Mouse (Mus musculus) MEL (cell line): ENCODE data around the gene Prox1. TPM values are rescaled to one million over a fixed set of nuclear protein-coding genes. Genes with fewer than 3 reads are reported as not detected.

ENCODE experiments used
- DNase-seq: peaks from one replicate; pipeline ENCODE4 v3.0.0; 2011; ENCODE audit warnings: low read depth, low spot score
- H3K27ac ChIP-seq: 2 replicates; pipeline ENCODE4 v1.5.1; 2012; ENCODE audit warnings: low read depth, mild to moderate bottlenecking, control low read depth, low read length, moderate library complexity; ENCODE audit not compliant: control insufficient read depth
- H3K27me3 ChIP-seq, 2 experiments: fragments of 150-350 bp in 1 of 2; sonication (generic) in 1 of 2; 2 replicates each; pipeline ENCODE4 v1.6.1; 2012; ENCODE audit warnings: low read length in 2 of 2, mild to moderate bottlenecking in 2 of 2, improper control_type of control experiment in 1 of 2, moderate library complexity in 1 of 2; ENCODE audit not compliant: insufficient read depth in 2 of 2, control insufficient read depth in 1 of 2
- H3K36me3 ChIP-seq, 2 experiments: 2 replicates each; pipeline ENCODE4 v1.6.1; 2012 to 2014; ENCODE audit warnings: low read length in 2 of 2, improper control_type of control experiment in 1 of 2, inconsistent platforms in 1 of 2, mild to moderate bottlenecking in 1 of 2; ENCODE audit not compliant: insufficient read depth in 2 of 2, control insufficient read depth in 1 of 2
- H3K4me1 ChIP-seq, 2 experiments: fragments of 150-350 bp in 1 of 2; sonication (generic) in 1 of 2; 2 replicates each; pipeline ENCODE4 v1.6.1; 2012; ENCODE audit warnings: low read length in 2 of 2, improper control_type of control experiment in 1 of 2, mild to moderate bottlenecking in 1 of 2; ENCODE audit not compliant: insufficient read depth in 2 of 2, control insufficient read depth in 1 of 2
- H3K4me3 ChIP-seq, 2 experiments: fragments of 150-350 bp in 1 of 2; sonication (generic) in 1 of 2; 2 replicates each; pipeline ENCODE4 v1.5.1; 2012; ENCODE audit warnings: low read depth in 2 of 2, low read length in 2 of 2, mild to moderate bottlenecking in 2 of 2, moderate library complexity in 2 of 2, control low read depth in 1 of 2, improper control_type of control experiment in 1 of 2; ENCODE audit not compliant: control insufficient read depth in 1 of 2, insufficient read depth in 1 of 2
- H3K79me2 ChIP-seq: 2 replicates; pipeline ENCODE4 v1.6.1; 2012; ENCODE audit warnings: mild to moderate bottlenecking, low read length, moderate library complexity; ENCODE audit not compliant: control insufficient read depth, poor library complexity, insufficient read depth
- H3K9ac ChIP-seq: 2 replicates; pipeline ENCODE4 v1.6.1; 2012; ENCODE audit warnings: low read depth, mild to moderate bottlenecking, control low read depth, low read length, moderate library complexity; ENCODE audit not compliant: control insufficient read depth, poor library complexity, severe bottlenecking
- H3K9me3 ChIP-seq: fragments of 150-350 bp; sonication (generic); replicated peaks from 2 replicates; pipeline ENCODE4 v1.6.1; 2012; ENCODE audit warnings: mild to moderate bottlenecking, low read length, improper control_type of control experiment, moderate library complexity; ENCODE audit not compliant: insufficient read depth
- ELF1 ChIP-seq: IDR thresholded peaks from 2 replicates; pipeline ENCODE4 v1.6.1; 2014; ENCODE audit warnings: low read depth, mild to moderate bottlenecking, inconsistent platforms, low read length, improper control_type of control experiment, moderate library complexity
- GABPA ChIP-seq: IDR thresholded peaks from 2 replicates; pipeline ENCODE4 v1.6.1; 2012; ENCODE audit warnings: low read depth, mild to moderate bottlenecking, inconsistent platforms, low read length, improper control_type of control experiment, moderate library complexity
- HCFC1 ChIP-seq: IDR thresholded peaks from 2 replicates; pipeline ENCODE4 v1.6.1; 2012; ENCODE audit warnings: low read depth, mild to moderate bottlenecking, inconsistent platforms, low read length, improper control_type of control experiment, moderate library complexity
- MAZ ChIP-seq: IDR thresholded peaks from 2 replicates; pipeline ENCODE4 v1.6.1; 2012; ENCODE audit warnings: low read depth, mild to moderate bottlenecking, inconsistent platforms, low read length, improper control_type of control experiment
- MEF2A ChIP-seq: IDR thresholded peaks from 2 replicates; pipeline ENCODE4 v1.6.1; 2014; ENCODE audit warnings: low read depth, mild to moderate bottlenecking, inconsistent platforms, low read length, improper control_type of control experiment; ENCODE audit not compliant: poor library complexity, insufficient replicate concordance, severe bottlenecking; ENCODE audit errors: extremely low read depth
- POLR2A ChIP-seq, 2 experiments: IDR thresholded peaks; 2 replicates each; pipeline ENCODE4 v1.6.1; 2011 to 2012; ENCODE audit warnings: low read length in 2 of 2, mild to moderate bottlenecking in 2 of 2, control low read depth in 1 of 2, improper control_type of control experiment in 1 of 2, low read depth in 1 of 2, moderate library complexity in 1 of 2; ENCODE audit not compliant: control insufficient read depth in 1 of 2, insufficient read depth in 1 of 2, poor library complexity in 1 of 2
- RCOR1 ChIP-seq: IDR thresholded peaks from 2 replicates; pipeline ENCODE4 v1.6.1; 2012; ENCODE audit warnings: low read depth, mild to moderate bottlenecking, inconsistent platforms, low read length, improper control_type of control experiment
- SIN3A ChIP-seq: IDR thresholded peaks from 2 replicates; pipeline ENCODE4 v1.6.1; 2012; ENCODE audit warnings: low read length, improper control_type of control experiment, inconsistent platforms
- SMC3 ChIP-seq: IDR thresholded peaks from 2 replicates; pipeline ENCODE4 v1.6.1; 2011; ENCODE audit warnings: low read depth, low read length, improper control_type of control experiment
- TAL1 ChIP-seq: IDR thresholded peaks from 2 replicates; pipeline ENCODE4 v1.6.1; 2012; ENCODE audit warnings: mild to moderate bottlenecking, inconsistent platforms, low read length, moderate library complexity, mixed read lengths
- TBP ChIP-seq: IDR thresholded peaks from 2 replicates; pipeline ENCODE4 v1.8.0; 2011; ENCODE audit warnings: low read depth, low read length, improper control_type of control experiment
- USF1 ChIP-seq: IDR thresholded peaks from 2 replicates; pipeline ENCODE4 v1.6.1; 2014; ENCODE audit warnings: low read depth, mild to moderate bottlenecking, inconsistent platforms, low read length, improper control_type of control experiment, moderate library complexity
- ZKSCAN1 ChIP-seq: IDR thresholded peaks from 2 replicates; pipeline ENCODE4 v1.6.1; 2012; ENCODE audit warnings: low read depth, mild to moderate bottlenecking, inconsistent platforms, low read length, improper control_type of control experiment, moderate library complexity
- polyA plus RNA-seq, 2 experiments: library from polyadenylated mRNA; stranded (reverse) in 1 of 2; unstranded in 1 of 2; fragments of >175 nt in 1 of 2; fragments of >200 nt in 1 of 2; gene quantifications; 2 replicates each; pipeline versions ENCODE4 v1.2.1 to v1.2.4; 2012; ENCODE audit warnings: low replicate concordance in 2 of 2, low read depth in 1 of 2; ENCODE audit not compliant: insufficient read length in 2 of 2, insufficient read depth in 1 of 2, missing spikeins in 1 of 2
- total RNA-seq: library from RNA; depleted of rRNA; stranded (reverse); fragments of 300-350 nt; gene quantifications from 2 replicates; pipeline ENCODE4 v1.2.3, GENCODE M21; 2012

The Prox1 gene
- total and polyA plus RNA-seq, 3 experiments, result not detected

GRCm38 (mm10) chr1:190167609-190168008 is 2.9 kb downstream of the Prox1 start:
- H3K27ac ChIP-seq, result no peak overlapping the region
- no peak for DNase-seq
- H3K4me3 ChIP-seq, result no peak overlapping the region
- H3K27me3 ChIP-seq, result no peaks in the 10 kb centered on the region
- H3K79me2 ChIP-seq, result no peaks in the 10 kb centered on the region
- no peaks in the 10 kb centered on the region for H3K4me1 ChIP-seq
- no peaks in the 10 kb centered on the region for H3K9me3 ChIP-seq
- TF ChIP-seq HCFC1, result no peak
- no peak for TF ChIP-seq MAZ
- no peak for TF ChIP-seq TAL1
- TF ChIP-seq POLR2A (IDR thresholded peaks at IDR 0.05; ENCODE audit: control insufficient read depth in 1 of 2, insufficient read depth in 1 of 2, low read depth in 1 of 2, low read length in 2 of 2, poor library complexity in 1 of 2), result no peak
- TF ChIP-seq MEF2A, result no peak
- TF ChIP-seq ZKSCAN1, result no peak
- no peak for TF ChIP-seq USF1
- TF ChIP-seq, all 39 proteins: peak for 0
- no peaks in the 10 kb centered on the region for H3K36me3 ChIP-seq
- no peak overlapping the region for H3K9ac ChIP-seq

- H3K27me3 ChIP-seq, result no peaks in the 10 kb centered on the region
Observed at GRCm38 (mm10) chr1:190165511-190165910, 5.0 kb downstream of the Prox1 start.

GRCm38 (mm10) chr1:190163471-190163870 is 7.0 kb downstream of the Prox1 start:
- no peak for TF ChIP-seq SMC3
- no peak for TF ChIP-seq POLR2A (IDR thresholded peaks at IDR 0.05; ENCODE audit: control insufficient read depth in 1 of 2, insufficient read depth in 1 of 2, low read depth in 1 of 2, low read length in 2 of 2, poor library complexity in 1 of 2)
- Histone ChIP-seq H3K27me3 (no peaks in the 10 kb centered on the region), H3K79me2 (no peaks in the 10 kb centered on the region), H3K9me3 (no peaks in the 10 kb centered on the region), H3K36me3 (no peaks in the 10 kb centered on the region), H3K27ac (no peak overlapping the region), H3K4me1 (no peaks in the 10 kb centered on the region), H3K9ac (no peak overlapping the region), H3K4me3 (no peak overlapping the region)
- no peak for DNase-seq

More at GRCm38 (mm10) chr1:190165511-190165910, 5.0 kb downstream of the Prox1 start:
- no peak overlapping the region for H3K4me3 ChIP-seq
- DNase-seq, result no peak
- H3K9ac ChIP-seq, result no peak overlapping the region
- H3K4me1 ChIP-seq, result no peaks in the 10 kb centered on the region
- no peaks in the 10 kb centered on the region for H3K36me3 ChIP-seq
- no peak for TF ChIP-seq SIN3A
- TF ChIP-seq ELF1, result no peak
- no peak for TF ChIP-seq TBP
- TF ChIP-seq GABPA, result no peak
- TF ChIP-seq RCOR1, result no peak
- TF ChIP-seq ZKSCAN1, result no peak
- TF ChIP-seq, all 39 proteins: peak for 0
- Histone ChIP-seq H3K27ac (no peak overlapping the region), H3K79me2 (no peaks in the 10 kb centered on the region), H3K9me3 (no peaks in the 10 kb centered on the region)
